Mouse (Mus musculus): ENCODE measurements at regions not wholly inside any gene's neighbourhood (a gene's known extent, or its start where the extent isn't known, plus 50 kb on each side); places are given as distances from the start of the nearest gene placed in this dataset.
A peak's percentile ranks its signal among the peaks of the same experiment; 100 is the strongest.

DNA sequence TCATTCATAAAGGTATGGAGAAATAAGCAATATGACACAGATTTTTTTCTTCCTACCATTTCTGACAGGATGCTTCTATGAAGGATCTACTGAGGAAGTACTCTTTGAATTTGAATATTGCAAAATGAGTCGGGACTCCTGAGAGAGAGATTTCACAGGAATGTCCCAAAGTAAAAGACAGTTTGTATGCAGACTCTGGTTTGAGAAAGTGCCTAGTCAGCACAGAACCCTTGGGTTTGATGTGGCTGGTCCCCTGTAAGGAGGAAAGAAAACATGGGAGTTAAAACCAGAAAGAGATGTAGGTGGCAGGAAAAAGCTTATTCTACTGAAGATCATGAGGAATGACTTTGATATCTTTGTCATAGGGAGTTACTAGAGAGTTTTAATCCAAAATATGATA, 405.6 kb upstream of the Klf4 start:
- DNase-seq (ENCODE audit: low spot score), result no peak

DNA sequence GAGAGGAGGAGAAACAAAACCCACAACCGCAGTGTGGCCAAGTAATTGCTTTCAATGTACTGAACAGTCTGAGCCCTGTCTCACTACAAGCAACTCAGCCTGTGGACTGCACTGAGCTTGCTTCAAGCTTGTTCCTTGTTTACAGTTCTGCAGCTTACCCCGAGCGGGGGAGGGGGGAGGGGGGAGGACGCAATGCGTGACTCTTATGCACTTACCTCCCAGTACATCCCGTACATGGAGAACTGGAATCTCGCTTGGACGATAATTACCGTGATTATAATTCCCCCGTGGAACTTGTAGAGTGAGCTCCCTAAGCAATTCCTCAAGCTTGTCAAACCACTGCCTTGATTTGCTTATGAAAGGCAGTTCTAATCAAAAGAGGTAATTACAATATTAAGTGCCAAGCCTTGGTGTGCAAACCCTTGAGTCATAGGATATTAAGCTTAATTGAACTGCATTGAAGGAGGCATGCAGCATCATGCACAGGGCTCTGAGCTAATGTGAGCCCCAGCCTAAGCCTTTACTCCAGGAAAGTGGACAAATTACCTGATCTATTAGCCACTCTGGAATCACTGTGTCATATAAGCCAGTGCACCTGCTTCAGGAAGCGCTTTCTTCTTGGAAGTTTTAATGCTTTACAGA, 397.0 kb upstream of the Klf4 start:
- DNase-seq (ENCODE audit: low spot score), result no peak

DNA sequence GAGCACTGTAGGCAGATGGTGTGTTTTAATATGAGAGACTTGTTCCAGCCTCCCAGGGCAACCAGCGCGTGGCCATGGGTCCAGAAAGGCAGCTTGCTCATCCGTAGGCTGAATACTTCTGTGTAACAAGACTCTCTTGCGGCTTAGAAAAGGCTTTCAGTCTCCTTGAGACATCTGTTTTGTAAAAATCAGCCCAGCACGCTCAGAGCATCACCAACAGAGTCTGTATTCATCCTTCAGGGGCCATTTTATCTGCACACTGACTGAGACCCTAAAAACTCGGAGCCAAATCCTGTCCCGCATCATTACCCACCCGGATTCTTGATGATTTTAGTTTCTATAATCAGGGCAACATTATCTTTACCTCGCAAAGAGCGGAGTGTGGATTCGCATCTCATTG, 396.4 kb upstream of the Klf4 start:
- DNase-seq (ENCODE audit: low spot score), result no peak

DNA sequence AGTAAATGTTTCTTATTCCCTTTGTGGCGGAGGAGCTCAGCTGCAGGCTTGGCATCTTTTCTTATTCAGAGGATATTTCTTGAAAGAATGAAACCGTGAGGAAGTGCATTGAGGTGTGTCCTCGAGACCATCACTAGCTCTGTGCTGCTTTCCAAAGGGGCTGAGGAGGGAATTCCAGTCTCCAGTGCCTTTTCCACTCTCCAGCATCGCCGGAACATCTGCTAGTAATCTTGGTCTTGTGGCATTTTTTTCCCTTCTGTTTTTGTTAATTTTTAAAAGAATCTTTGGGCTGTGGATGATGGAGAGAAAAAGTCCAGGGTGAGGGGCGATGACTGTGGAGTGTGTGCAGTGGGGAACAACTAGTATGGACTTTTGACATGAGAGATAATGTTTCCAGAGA, 395.9 kb upstream of the Klf4 start:
- DNase-seq (ENCODE audit: low spot score), result no peak

DNA sequence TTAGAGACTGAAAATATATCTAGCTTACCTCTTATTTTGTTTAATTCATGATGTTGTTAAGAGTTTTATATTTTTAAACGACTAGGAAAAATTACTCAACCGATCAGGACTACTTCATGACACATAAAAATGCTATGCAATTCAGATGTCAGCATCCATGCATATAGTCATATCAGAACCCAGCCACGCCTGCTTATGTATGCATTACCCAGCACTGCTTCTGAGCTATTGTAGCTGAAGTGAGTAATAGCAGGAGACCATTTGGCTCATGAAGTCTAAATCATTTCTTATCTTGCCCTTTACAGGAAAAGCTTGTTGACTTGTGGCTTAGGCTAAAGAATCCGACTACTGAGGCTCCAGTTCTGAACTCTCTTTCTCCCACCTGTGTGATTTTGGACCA, 395.1 kb upstream of the Klf4 start:
- no peak for DNase-seq (ENCODE audit: low spot score)

DNA sequence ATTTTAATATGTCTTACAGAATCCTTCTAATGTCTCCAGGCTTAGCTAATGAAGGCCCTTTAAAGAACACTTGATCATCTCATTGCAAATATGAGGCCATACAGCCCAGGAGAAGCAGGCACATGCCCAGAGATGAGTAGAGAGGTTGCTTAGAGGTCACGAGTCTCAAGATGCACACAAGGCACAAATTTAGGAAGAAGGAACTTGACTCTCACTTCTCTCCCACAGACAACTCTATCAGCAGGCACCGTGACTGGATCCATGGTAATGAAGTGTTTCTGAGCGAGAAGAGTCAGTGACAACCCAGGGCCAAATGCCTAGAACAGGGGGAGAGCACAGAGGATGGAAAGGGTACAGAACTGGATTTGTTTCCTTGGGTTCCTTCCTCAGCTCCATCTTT, 392.7 kb upstream of the Klf4 start:
- no peak for DNase-seq (ENCODE audit: low spot score)

DNA sequence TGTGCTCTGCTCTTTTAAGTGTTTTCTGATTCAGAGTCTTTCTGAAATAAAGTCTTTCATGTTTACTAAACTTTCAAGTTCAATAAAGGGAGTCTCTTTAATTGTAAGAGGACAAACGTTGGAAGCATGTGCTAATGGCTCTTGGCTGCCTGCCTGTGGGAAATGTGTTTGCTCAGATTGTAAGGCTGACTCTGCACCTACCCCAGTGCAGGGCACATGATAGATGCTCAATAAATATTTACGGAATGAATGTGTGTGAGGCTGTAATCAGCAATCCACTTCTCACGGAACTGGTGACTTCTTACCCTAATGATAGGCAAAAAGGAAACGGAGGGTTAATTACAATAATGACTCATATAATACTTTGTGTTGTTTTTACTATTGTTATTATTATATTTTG, 389.0 kb upstream of the Klf4 start:
- no peak for DNase-seq (ENCODE audit: low spot score)

DNA sequence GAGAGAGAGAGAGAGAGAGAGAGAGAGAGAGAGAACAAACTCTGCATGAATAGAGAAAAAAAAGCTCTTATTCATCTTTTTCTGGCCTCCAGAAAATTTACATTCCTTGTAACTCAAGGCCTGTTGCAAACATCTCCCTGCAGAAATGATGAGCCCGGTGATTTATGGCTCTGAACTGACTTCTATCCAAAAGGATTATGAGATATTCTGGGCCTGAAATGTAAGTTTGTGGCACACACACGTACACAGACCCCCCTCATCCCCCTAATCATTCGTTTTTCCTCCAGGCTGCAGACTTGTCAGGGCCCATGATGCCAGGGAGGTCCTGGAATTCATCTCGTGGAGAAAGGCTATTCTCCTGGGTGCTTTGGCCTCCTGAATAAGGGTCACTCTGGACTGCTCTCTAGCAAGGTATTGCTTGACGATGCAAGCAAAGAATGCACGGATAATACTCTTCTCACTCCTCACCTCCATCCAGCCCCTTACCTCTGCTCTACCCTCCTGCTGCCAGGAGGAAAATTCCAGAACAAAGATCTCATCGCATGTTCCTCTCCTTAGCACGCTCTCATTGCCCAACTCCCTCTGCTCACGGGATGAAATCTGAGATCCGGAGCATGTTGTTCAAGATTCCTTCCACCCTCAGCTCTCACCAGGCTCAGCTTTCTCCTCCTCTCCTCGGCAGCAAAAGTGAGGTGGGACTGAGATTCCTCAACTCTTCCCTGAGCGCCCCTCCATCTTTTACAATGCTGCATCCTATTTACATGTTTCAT, 362.0 kb upstream of the Klf4 start:
- DNase-seq (ENCODE audit: low spot score), result no peak

DNA sequence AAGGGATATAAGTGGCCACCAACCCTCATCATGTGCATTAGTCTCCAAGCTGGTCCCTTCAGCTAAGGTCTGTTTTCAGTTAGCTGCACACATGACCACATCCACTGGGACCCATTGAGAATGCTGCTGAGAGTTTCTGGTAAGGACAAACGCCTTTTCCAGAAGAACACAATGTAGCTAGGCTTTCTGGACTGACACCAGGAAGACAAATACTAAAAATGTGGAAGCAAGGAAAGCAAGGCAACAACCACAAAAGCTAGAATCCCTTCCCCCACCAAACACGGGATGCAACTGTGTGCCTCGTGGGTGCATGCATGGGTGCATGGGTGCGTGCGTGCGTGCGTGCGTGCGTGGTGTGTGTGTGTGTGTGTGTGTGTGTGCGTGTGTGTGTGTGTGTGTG, 359.4 kb upstream of the Klf4 start:
- DNase-seq (ENCODE audit: low spot score), result no peak

DNA sequence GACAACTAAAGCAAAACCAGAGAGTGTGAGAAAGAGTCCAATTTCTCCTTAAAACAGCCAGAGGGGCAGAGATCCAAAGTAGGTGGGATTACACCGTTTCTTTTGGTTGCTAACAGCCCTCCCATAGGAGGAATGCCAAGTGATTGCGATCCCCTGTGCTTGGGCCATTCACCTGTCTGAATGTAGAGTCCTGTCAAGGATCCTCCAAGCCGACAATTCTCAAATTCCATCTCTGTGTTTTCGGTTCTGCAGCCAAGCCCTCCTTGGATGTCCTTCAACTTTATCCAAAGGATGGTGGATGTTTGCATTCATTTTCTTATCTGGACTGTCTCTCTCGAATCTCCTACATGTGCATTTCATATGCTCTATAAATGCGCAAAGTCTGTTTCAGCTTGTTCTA, 355.3 kb upstream of the Klf4 start:
- DNase-seq (ENCODE audit: low spot score), result no peak

DNA sequence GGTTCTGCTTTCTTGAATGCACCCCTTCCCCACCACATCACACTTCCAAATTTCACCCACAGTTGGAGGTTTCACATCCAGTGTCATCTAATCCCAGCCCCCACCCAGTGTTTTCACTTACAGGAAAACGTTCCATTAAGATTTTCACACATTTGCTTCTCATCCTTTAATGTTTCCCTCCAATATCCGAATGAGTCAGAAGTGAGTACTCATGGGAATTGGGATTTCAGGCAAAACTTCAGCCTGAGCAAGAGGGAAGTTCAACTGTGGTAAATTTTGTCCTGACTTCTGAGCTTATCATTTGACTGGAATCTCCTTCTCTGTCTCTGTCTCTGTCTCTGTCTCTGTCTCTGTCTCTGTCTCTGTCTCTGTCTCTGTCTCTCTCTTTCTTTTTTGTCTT, 350.3 kb upstream of the Klf4 start:
- DNase-seq (ENCODE audit: low spot score), result no peak

DNA sequence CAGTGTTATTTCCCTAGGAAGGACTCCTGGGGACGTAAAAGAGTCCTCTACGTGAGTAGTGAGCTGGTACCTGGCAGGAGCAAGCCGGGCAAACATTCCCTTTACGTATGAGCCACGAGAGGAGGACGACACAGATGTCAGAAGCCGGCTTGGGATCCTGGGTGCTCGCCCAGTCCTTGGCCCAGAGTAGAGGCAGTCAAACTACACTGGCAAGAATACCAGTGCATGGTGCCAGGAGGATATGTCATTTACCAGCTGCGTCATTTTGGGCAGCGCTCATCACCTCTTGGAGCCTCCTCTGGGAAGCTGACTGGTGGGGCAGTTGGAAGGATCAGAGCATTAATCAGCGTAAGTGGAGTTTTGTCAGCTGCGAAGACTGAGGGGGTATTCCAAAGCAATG, 343.0 kb upstream of the Klf4 start:
- DNase-seq (ENCODE audit: low spot score), result no peak

DNA sequence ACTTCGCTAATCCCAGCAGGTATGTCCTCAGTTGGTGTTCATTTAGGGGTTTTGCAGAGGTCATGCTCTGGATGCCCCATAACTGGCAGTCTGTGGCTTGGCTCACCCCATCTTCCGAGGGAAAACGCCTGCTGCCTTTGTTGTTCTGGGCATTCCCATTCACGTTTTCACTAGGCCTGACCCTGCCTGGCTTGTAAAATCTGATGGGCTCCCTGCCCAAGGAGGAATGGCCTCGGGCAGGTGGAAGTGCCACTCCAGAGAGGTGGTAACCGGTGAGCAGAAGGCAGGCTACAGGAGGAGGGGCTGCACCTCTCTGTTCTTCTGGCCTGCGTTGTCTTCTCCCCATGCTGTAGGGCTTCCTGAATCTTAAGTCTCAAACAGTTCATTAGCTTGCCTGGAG, 342.6 kb upstream of the Klf4 start:
- DNase-seq (ENCODE audit: low spot score), result no peak

DNA sequence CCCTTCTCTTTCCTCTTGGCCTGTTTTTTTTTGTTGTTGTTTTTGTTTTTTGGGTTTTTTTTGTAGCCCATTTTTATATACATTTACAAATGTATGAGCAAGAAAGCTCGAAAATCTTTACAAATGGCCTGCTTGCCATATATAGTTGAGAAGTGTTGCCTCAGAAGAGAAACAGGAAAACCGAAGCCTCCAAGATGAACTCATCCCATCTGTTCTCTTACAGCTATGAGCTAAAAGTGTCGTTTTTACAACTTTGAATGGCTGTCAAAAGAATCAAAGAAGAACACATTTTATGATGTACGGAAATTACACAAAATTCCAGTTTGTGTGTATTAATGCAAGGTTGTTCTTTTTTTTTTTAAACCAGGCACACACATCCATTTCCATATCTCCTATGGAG, 342.0 kb upstream of the Klf4 start:
- no peak for DNase-seq (ENCODE audit: low spot score)

DNA sequence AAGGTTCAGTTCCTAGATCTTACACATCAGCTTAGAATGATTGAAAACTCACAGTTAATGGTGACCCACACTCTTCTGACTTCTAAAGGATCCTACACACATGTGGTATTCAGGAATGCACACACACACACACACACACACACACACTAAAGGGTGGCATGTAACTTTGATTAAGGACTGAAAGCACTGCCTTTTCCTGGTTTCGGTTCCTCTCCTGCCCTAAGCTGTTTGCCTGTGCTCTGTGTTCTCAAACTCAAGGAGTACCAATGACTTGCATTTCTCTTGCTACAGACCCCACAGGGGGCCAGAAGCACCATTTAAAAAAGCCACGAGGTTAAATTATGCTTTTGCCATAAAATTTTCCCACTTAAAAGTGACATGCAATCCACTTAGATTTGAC, 327.8 kb upstream of the Klf4 start:
- no peak for DNase-seq (ENCODE audit: low spot score)

DNA sequence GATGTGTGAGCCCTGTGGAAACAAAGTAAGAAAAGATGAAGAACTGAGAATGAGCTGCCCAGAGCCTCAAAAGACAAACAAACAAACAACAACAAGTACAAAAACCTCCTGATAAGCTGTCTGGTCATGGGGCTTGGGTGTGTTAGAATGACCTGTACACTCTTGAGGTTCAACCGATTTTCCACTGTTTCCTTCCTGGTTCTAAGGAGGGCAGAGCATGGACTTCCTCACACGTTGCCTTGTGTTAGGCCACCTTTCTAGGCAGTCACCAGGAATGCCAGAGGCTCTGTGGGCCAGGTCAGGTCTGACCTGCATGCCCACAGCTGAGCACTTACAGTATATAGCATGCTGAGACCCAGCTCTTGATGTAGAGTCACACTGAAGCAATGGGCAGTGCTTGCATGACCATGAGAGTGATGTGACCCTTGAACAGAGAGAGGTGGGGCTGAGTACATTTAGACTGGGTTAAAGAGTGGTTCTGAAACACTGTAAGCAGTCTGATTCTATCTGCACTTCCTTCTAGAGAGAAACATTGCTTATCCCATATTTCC, 327.0 kb upstream of the Klf4 start:
- no peak for DNase-seq (ENCODE audit: low spot score)

DNA sequence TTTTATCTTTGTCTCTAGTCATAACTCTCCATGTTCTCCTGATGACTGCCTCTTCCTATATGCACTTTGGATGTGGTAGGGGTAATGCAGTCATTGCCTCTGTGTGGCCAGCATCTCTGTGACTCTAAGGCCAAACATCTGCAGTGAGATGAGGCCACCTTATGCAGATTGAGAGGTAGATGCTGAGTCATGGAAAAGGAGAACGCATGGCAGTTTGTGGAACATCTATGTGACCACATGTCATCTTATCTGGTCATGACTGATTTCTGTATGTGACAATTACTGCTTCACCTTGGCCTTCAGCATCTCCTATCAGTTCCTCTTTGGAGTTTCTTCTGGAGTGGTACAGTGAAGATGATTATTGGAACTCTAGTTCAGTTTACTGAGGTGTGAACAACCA, 319.2 kb upstream of the Klf4 start:
- DNase-seq (ENCODE audit: low spot score), result no peak

DNA sequence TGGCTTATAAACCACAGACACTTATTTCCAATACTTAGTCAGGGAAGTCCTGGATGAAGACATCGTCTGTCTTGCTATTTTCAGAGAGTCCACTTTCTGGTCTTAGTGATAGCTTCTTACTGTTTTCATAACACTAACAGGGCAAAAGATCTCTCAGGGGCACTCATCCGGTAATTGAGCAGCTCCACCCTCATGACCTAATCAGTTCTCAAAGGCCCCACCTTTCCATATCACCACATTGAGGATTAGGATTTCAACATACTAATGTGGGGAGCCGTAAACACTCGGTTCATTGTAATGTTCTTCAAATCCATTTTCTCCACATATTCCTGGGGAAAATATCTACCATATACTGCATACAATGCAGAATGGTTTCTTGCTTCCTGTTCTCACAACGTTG, 318.8 kb upstream of the Klf4 start:
- no peak for DNase-seq (ENCODE audit: low spot score)

DNA sequence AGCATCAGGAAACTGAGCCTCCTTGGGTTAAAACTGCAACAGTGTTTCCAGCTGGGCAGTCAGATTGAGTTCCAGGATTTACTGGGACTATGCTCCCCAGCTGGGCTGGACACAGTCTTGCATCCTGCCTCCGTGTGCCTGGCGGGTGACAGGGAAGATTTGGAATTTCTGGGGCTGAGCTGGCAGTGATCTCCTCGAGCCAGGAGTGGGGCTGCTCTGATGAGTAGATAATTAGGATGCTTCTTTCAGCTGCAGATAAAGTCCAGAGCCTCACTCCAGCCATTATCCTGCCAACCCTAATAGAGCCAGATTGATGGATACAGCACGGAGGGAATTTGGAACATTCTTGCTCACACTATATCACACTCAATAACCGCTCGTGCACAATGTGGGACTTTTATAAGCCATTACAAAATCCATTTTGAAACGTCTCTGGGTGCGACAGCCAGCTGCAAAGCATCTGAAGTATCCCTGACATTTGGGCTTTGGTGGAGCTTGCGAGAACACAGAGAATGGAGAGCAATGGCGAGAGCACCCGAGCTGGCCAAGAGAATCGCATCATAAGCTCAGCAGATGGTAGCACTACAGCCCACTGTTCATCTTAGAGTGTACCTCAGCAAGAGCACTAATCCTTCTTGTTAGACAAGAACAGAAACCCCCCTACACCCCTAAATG, 311.6 kb upstream of the Klf4 start:
- no peak for DNase-seq (ENCODE audit: low spot score)

DNA sequence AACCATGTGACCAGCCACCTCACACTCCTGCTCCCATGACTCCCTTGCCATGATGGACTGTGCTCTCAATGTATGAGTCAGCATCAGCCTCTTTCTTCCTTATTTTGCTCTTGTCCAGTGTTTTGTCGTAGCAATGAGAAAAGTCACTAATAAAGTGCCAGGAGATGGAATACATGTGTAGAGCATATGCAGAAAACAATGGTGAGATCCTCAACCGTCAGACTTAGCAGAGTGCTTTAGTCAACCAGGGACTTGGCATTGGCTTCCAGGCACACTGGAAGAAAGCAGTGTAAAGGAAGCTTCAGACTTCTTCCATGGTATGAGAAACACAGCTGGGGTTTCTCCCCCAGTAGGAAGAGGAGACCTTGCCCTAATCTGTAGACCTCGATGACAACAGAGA, 306.3 kb upstream of the Klf4 start:
- no peak for DNase-seq (ENCODE audit: low spot score)

DNA sequence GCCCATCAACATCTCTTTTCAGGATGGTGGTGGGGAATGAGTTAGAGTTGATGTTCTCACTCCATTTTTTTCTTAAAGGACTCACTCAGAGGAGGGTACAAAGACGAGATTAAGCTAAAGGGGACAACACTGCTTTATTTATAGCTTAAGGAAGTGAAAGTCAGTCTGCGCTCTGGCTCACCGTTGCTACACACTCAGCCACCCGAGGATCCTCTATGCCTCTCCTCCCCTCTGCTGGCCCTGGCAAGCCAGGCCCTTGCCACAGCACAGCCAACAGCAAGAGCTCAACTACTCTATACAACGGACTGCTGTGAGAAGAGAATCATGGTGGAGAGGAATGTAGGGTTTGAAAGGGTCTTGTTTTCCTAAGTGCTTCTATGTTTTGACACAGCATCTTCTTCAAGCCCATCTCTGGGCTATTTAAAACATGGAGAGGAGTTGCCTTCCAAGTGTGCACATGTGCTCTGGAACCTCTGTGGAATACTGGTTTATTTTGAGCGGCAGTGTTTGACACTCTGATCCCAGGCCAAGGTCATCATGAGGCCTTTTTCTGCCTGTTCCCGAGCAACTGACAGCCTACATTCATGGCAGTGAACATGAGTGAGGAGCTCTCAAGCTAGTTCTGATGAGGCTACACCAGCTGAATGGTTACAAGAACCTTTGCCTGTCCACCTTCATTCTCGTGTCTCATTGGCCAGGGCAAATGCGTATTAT, 291.9 kb upstream of the Klf4 start:
- peak; percentile 9 for DNase-seq (ENCODE audit: low spot score)

DNA sequence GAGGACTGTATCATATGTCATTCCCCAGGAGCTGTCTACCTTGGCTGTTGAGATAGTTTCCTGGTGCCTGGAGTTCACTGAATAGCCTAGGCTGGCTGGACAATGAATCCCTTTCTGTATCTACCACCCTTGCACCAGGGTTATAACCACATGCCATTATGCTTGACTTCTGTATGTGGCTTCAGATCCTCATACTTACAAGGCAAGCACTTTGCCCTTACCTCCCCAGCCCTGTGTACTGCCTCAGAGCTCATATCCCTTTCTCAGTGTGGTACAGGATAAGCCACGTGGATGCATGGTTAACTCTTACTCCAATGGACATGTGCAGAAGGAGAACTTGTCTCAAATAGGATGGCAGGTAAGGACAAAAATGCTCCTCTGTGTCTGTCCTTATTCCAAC, 291.3 kb upstream of the Klf4 start:
- no peak for DNase-seq (ENCODE audit: low spot score)

Measured in T-cell, adult 2 months (primary cell).